Mouse (Mus musculus): Measurements from ENCODE around the gene Ctnnd2. TPM values are rescaled to one million over a fixed set of nuclear protein-coding genes. Genes with fewer than 3 reads are reported as not detected.

The Ctnnd2 gene
- polyA plus RNA-seq, 1 experiment, result 0.02 TPM

DNA sequence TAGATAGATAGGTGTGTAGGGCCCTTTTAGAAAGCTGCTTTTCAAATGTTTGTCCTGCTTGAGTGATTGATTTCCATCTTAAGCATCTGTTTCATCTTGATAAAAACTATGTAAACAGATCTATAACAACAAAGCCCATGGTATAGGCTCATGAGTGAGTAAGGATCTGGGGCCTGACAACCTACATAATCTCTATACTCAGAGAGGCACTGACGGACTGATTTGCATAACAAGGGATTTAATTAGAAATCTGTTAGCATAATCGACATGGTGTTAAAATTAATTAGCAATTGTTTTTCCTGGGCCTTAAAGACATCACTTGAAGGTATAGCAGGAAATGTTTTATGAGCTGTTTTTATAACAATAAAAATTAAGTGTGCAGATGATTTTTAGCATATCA, 548.7 kb downstream of the Ctnnd2 start:
- Histone ChIP-seq H3K79me2 (ENCODE audit: control insufficient read depth, insufficient read depth) (no peaks in the 10 kb centered on the region), H3K4me2 (ENCODE audit: low read depth) (no peak overlapping the region), H3K27me3 (ENCODE audit: control insufficient read depth, insufficient read depth, insufficient read length) (no peaks in the 10 kb centered on the region), H3ac (ENCODE audit: control insufficient read depth, insufficient read length) (no peak overlapping the region), H3K36me3 (ENCODE audit: control insufficient read depth, insufficient read depth) (no peaks in the 10 kb centered on the region), H3K4me3 (no peak overlapping the region)
- no peak for TF ChIP-seq MYOD1 (IDR thresholded peaks at IDR 0.05; ENCODE audit: control insufficient read depth in 1 of 3, insufficient read length in 2 of 3, low read depth in 2 of 3)

DNA sequence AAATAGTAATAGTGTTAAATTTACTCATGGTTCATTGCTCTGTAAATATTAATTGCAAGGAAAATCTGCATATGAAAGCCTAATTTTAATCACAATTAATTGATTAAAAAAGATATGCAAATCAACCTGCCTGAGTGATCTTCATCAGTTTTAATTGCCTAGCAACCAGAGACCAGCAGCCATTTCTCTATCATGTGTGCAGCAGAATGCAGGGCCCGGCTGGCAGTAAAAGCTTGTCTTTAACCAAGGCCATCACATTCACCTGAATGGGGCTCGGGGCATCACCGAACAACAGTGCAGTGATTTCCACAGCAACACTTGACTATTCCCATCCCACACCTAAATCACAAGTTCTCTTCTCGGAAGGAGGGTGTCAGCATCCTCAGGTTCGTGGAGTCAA, 553.7 kb downstream of the Ctnnd2 start:
- Histone ChIP-seq H3K4me2 (ENCODE audit: low read depth) (no peak overlapping the region), H3K4me3 (no peak overlapping the region), H3K27me3 (ENCODE audit: control insufficient read depth, insufficient read depth, insufficient read length) (no peaks in the 10 kb centered on the region), H3K36me3 (ENCODE audit: control insufficient read depth, insufficient read depth) (no peaks in the 10 kb centered on the region), H3ac (ENCODE audit: control insufficient read depth, insufficient read length) (no peak overlapping the region), H3K79me2 (ENCODE audit: control insufficient read depth, insufficient read depth) (no peaks in the 10 kb centered on the region)
- TF ChIP-seq POLR2AphosphoS2 (IDR thresholded peaks at IDR 0.05; ENCODE audit: insufficient read length, low read depth) (no peak), MYOG (IDR thresholded peaks at IDR 0.05; ENCODE audit: control insufficient read depth in 1 of 3, insufficient read depth in 1 of 3, insufficient read length in 2 of 3, low read depth in 2 of 3) (no peak), CEBPB (IDR thresholded peaks at IDR 0.05; ENCODE audit: insufficient read depth, poor library complexity, severe bottlenecking) (no peak), MAX (IDR thresholded peaks at IDR 0.05; ENCODE audit: low read depth) (no peak), REST (IDR thresholded peaks at IDR 0.05; ENCODE audit: insufficient read depth, insufficient read length) (no peak), USF1 (IDR thresholded peaks at IDR 0.05; ENCODE audit: low read depth) (no peak), TCF12 (IDR thresholded peaks at IDR 0.05; ENCODE audit: insufficient read depth, poor library complexity, severe bottlenecking) (no peak), MYOD1 (IDR thresholded peaks at IDR 0.05; ENCODE audit: control insufficient read depth in 1 of 3, insufficient read length in 2 of 3, low read depth in 2 of 3) (no peak), POLR2A (IDR thresholded peaks at IDR 0.05; ENCODE audit: insufficient read length, low read depth) (no peak), E2F4 (IDR thresholded peaks at IDR 0.05; ENCODE audit: insufficient read depth) (no peak), SRF (IDR thresholded peaks at IDR 0.05; ENCODE audit: control insufficient read depth, insufficient read length, low read depth) (no peak), TCF3 (IDR thresholded peaks at IDR 0.05; ENCODE audit: insufficient read length, low read depth) (no peak)

DNA sequence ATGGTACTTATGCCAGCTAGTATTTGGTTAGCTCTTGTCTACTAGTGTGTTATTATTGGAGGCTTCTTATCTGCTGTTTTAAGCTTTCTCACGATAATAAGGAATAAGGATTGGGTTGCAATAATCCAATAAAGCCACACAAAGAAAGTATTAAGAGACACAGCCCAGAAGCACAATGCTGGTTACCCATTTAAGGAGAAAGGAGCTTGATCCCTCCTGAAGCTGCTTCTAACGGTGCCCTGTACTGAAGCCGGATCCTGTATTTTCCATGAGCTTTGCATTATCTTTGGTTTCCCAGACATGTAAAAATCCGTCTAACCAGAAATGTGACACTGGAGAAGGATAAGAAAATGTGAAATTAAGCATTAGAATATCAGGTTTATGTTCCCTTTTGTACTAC, 565.8 kb downstream of the Ctnnd2 start:
- Histone ChIP-seq H3K36me3 (ENCODE audit: control insufficient read depth, insufficient read depth) (no peaks in the 10 kb centered on the region), H3K79me2 (ENCODE audit: control insufficient read depth, insufficient read depth) (no peaks in the 10 kb centered on the region), H3K27me3 (ENCODE audit: control insufficient read depth, insufficient read depth, insufficient read length) (no peaks in the 10 kb centered on the region), H3K4me3 (no peak overlapping the region), H3K4me2 (ENCODE audit: low read depth) (no peak overlapping the region), H3ac (ENCODE audit: control insufficient read depth, insufficient read length) (no peak overlapping the region)
- TF ChIP-seq MAX (IDR thresholded peaks at IDR 0.05; ENCODE audit: low read depth), result no peak
- no peak for TF ChIP-seq SRF (IDR thresholded peaks at IDR 0.05; ENCODE audit: control insufficient read depth, insufficient read length, low read depth)

DNA sequence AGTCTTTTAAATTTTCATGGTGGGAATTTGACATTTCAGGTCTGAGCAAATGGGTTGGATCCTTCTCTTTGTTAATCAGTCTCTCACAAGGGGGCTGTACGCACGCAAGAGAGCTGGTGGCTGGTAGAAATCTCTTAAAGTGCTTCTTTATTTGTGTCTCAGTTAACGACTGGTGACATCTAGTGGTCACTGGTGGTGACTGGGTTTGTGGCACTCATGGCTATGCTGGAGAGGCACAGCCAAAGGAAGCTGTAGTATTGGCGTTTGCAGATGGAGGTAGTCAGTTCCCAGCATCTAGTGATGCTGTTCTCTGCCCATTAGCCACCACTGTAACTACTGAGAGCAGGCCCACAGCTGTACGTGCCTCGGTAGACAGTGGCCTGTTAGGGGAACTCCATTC, 568.3 kb downstream of the Ctnnd2 start:
- TF ChIP-seq CEBPB (IDR thresholded peaks at IDR 0.05; ENCODE audit: insufficient read depth, poor library complexity, severe bottlenecking), result no peak
- TF ChIP-seq SRF (IDR thresholded peaks at IDR 0.05; ENCODE audit: control insufficient read depth, insufficient read length, low read depth), result no peak
- TF ChIP-seq MYOG (IDR thresholded peaks at IDR 0.05; ENCODE audit: control insufficient read depth in 1 of 3, insufficient read depth in 1 of 3, insufficient read length in 2 of 3, low read depth in 2 of 3), result no peak
- TF ChIP-seq E2F4 (IDR thresholded peaks at IDR 0.05; ENCODE audit: insufficient read depth), result no peak
- no peak for TF ChIP-seq TCF12 (IDR thresholded peaks at IDR 0.05; ENCODE audit: insufficient read depth, poor library complexity, severe bottlenecking)
- no peak for TF ChIP-seq USF1 (IDR thresholded peaks at IDR 0.05; ENCODE audit: low read depth)
- no peak for TF ChIP-seq MYOD1 (IDR thresholded peaks at IDR 0.05; ENCODE audit: control insufficient read depth in 1 of 3, insufficient read length in 2 of 3, low read depth in 2 of 3)
- TF ChIP-seq POLR2A (IDR thresholded peaks at IDR 0.05; ENCODE audit: insufficient read length, low read depth), result no peak
- TF ChIP-seq TCF3 (IDR thresholded peaks at IDR 0.05; ENCODE audit: insufficient read length, low read depth), result no peak
- no peak for TF ChIP-seq POLR2AphosphoS2 (IDR thresholded peaks at IDR 0.05; ENCODE audit: insufficient read length, low read depth)
- no peak for TF ChIP-seq MAX (IDR thresholded peaks at IDR 0.05; ENCODE audit: low read depth)
- no peak for TF ChIP-seq REST (IDR thresholded peaks at IDR 0.05; ENCODE audit: insufficient read depth, insufficient read length)
- no peaks in the 10 kb centered on the region for H3K79me2 ChIP-seq (ENCODE audit: control insufficient read depth, insufficient read depth)
- no peaks in the 10 kb centered on the region for H3K27me3 ChIP-seq (ENCODE audit: control insufficient read depth, insufficient read depth, insufficient read length)
- no peaks in the 10 kb centered on the region for H3K36me3 ChIP-seq (ENCODE audit: control insufficient read depth, insufficient read depth)
- H3K4me2 ChIP-seq (ENCODE audit: low read depth), result no peak overlapping the region
- H3K4me3 ChIP-seq, result no peak overlapping the region
- no peak overlapping the region for H3ac ChIP-seq (ENCODE audit: control insufficient read depth, insufficient read length)

DNA sequence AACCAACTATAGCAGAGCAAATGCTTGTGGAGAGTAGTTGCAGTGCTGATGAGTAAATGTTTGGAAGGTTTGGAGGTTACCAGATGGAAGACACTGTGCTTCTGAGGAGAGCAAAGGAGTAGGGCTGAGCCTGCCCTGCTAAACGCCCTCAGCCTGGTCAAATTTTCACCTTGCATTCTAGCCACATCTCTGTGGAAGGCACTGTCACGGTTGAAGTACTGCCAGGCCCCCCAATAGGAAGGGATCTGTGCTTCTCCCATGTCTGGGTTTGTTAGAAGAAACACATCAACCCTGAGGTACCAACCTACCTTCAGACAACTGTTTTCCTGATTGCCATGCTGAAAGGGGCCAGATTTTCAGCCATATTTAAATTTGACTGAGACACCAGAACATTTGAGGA, 585.6 kb downstream of the Ctnnd2 start:
- Histone ChIP-seq H3K79me2 (ENCODE audit: control insufficient read depth, insufficient read depth) (no peaks in the 10 kb centered on the region), H3K4me3 (no peak overlapping the region)
- TF ChIP-seq USF1 (IDR thresholded peaks at IDR 0.05; ENCODE audit: low read depth) (no peak), REST (IDR thresholded peaks at IDR 0.05; ENCODE audit: insufficient read depth, insufficient read length) (no peak), SRF (IDR thresholded peaks at IDR 0.05; ENCODE audit: control insufficient read depth, insufficient read length, low read depth) (no peak), POLR2A (IDR thresholded peaks at IDR 0.05; ENCODE audit: insufficient read length, low read depth) (no peak), CEBPB (IDR thresholded peaks at IDR 0.05; ENCODE audit: insufficient read depth, poor library complexity, severe bottlenecking) (no peak), POLR2AphosphoS2 (IDR thresholded peaks at IDR 0.05; ENCODE audit: insufficient read length, low read depth) (no peak), MAX (IDR thresholded peaks at IDR 0.05; ENCODE audit: low read depth) (no peak), TCF12 (IDR thresholded peaks at IDR 0.05; ENCODE audit: insufficient read depth, poor library complexity, severe bottlenecking) (no peak), E2F4 (IDR thresholded peaks at IDR 0.05; ENCODE audit: insufficient read depth) (no peak), MYOG (IDR thresholded peaks at IDR 0.05; ENCODE audit: control insufficient read depth in 1 of 3, insufficient read depth in 1 of 3, insufficient read length in 2 of 3, low read depth in 2 of 3) (no peak), MYOD1 (IDR thresholded peaks at IDR 0.05; ENCODE audit: control insufficient read depth in 1 of 3, insufficient read length in 2 of 3, low read depth in 2 of 3) (no peak), TCF3 (IDR thresholded peaks at IDR 0.05; ENCODE audit: insufficient read length, low read depth) (no peak)

More for the DNA sequence above, 585.6 kb downstream of the Ctnnd2 start:
- Histone ChIP-seq H3K4me2 (ENCODE audit: low read depth) (no peak overlapping the region), H3K36me3 (ENCODE audit: control insufficient read depth, insufficient read depth) (no peaks in the 10 kb centered on the region), H3ac (ENCODE audit: control insufficient read depth, insufficient read length) (no peak overlapping the region), H3K27me3 (ENCODE audit: control insufficient read depth, insufficient read depth, insufficient read length) (no peaks in the 10 kb centered on the region)
